Mouse (Mus musculus) small intestine, adult 2 months (tissue): ENCODE measurements around the gene Rab37.

Experiments used
- CTCF ChIP-seq: fragments of 200-500 bp; IDR thresholded peaks from 2 replicates; pipeline ENCODE4 v1.5.1; 2012; ENCODE audit warnings: low read depth, mild to moderate bottlenecking, control low read depth, inconsistent platforms, low read length, moderate library complexity, mixed read lengths; ENCODE audit not compliant: insufficient replicate concordance, insufficient read length; ENCODE audit errors: extremely low read depth
- POLR2A ChIP-seq: fragments of 200-500 bp; IDR thresholded peaks from 2 replicates; pipeline ENCODE4 v1.6.1; 2012; ENCODE audit warnings: low read depth, mild to moderate bottlenecking, control low read depth, inconsistent platforms, low read length, moderate library complexity

DNA sequence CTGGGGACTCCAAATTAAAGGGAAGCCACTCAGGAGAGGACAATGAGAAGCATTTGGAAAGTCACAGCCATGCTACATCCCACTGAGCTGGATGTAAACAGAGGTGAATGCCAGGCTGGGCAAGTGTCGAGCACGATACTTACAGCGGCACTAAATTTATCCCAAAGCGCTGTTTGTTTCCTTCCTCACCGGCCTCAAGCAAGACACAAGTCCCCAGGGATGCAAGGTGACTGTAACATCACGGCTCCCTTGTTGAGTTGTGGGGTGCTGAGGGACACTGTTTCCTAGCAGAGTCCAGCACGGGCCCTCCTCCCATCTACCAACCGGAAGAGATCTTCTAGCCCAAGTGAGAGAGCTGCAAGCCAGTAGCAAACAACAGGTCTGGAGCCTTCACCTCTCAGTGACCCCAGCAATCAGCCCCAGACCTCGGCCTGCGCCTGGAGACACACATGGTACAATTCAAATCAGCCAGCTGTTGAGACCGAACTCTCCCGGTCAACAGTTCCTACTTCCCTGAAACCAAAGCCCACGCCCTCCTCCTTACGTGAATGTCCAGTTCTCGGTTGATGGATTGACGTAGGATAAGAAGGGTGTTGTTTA is 8.1 kb downstream of the Rab37 start:
- TF ChIP-seq CTCF (no peak), POLR2A (no peak)
